Comparison of ENCODE assay signal across 11 mouse cellular contexts in genomic region chr6:84926066-84926465, GRCm38 (mm10).
DNase-seq lines count a peak whose midpoint lies in the region; ATAC-seq and TF ChIP-seq lines count a peak whose summit lies in the region.
"Had no signal": no experiment of that assay in that cellular context is flagged by ENCODE, and none has a peak within 500 bp of the region (broad histone marks: within the 10 kb centered on the region; RNA-seq: fewer than 3 reads in every experiment).

No protein-coding gene starts in this region.

- peak; percentile 72 for TF ChIP-seq CTCF in intestine, postnatal 0 days (IDR thresholded peaks at IDR 0.05; ENCODE audit: low read depth)
- TF ChIP-seq CTCF in E14TG2a.4 (conservative IDR thresholded peaks at IDR 0.05; ENCODE audit: low read length), result peak; percentile 88

- H3K36me3 ChIP-seq in intestine, postnatal 0 days (ENCODE audit: control insufficient read depth, insufficient read depth), result no peaks in the 10 kb centered on the region
- H3K36me3 ChIP-seq in intestine, embryonic 15.5 days, result no peaks in the 10 kb centered on the region
- no peaks in the 10 kb centered on the region for H3K36me3 ChIP-seq in E14TG2a.4 (ENCODE audit: insufficient read depth, low read length)
- H3K36me3 ChIP-seq: embryonic facial prominence, embryonic 15.5 days; midbrain, embryonic 12.5 days had no signal

- H3K27ac ChIP-seq in intestine, postnatal 0 days (ENCODE audit: low read depth, low read length), result no peak overlapping the region
- no peak overlapping the region for H3K27ac ChIP-seq in intestine, embryonic 15.5 days
- H3K27ac ChIP-seq: embryonic facial prominence, embryonic 15.5 days; midbrain, embryonic 12.5 days had no signal

- WGBS in intestine, postnatal 0 days, result 65% methylated on average over 3 of the region's 3 CpGs
- WGBS in intestine, embryonic 15.5 days, result 68% methylated on average over 3 of the region's 3 CpGs

- H3K4me3 ChIP-seq in intestine, postnatal 0 days (ENCODE audit: low read depth, low read length), result no peak overlapping the region
- H3K4me3 ChIP-seq in intestine, embryonic 15.5 days (replicated peaks), result no peak overlapping the region
- no peak overlapping the region for H3K4me3 ChIP-seq in E14TG2a.4 (replicated peaks; ENCODE audit: low read length)
- H3K4me3 ChIP-seq: embryonic facial prominence, embryonic 15.5 days; midbrain, embryonic 12.5 days had no signal

- H3K9me3 ChIP-seq in intestine, postnatal 0 days (ENCODE audit: control insufficient read depth), result no peaks in the 10 kb centered on the region
- H3K9me3 ChIP-seq in intestine, embryonic 15.5 days, result no peaks in the 10 kb centered on the region
- no peaks in the 10 kb centered on the region for H3K9me3 ChIP-seq in E14TG2a.4 (ENCODE audit: low read length)
- H3K9me3 ChIP-seq: embryonic facial prominence, embryonic 15.5 days; midbrain, embryonic 12.5 days had no signal

- peak; percentile 67 for DNase-seq in 416B (ENCODE audit: low read depth)
- peak; percentile 52 for DNase-seq in embryo, embryonic 10.5 days (ENCODE audit: low spot score)
- DNase-seq in right cerebral cortex, postnatal 4 days, result no peak
- no peak for DNase-seq in gastrocnemius, postnatal 25 days
- DNase-seq: adrenal gland, adult 8-10 months; thymus, adult 18-20 months had no signal

- no peaks in the 10 kb centered on the region for H3K4me1 ChIP-seq in intestine, postnatal 0 days (replicated peaks; ENCODE audit: control insufficient read depth, insufficient read depth, low read length)
- H3K4me1 ChIP-seq in intestine, embryonic 15.5 days (replicated peaks), result 0 out of 2 replicates have a peak, but pooled peaks cover 3% of the 10 kb centered on the region
- peaks cover 7% of the 10 kb centered on the region for H3K4me1 ChIP-seq in E14TG2a.4 (replicated peaks; ENCODE audit: low read depth, low read length)

- no peak for ATAC-seq in intestine, postnatal 0 days
- ATAC-seq in intestine, embryonic 15.5 days, result no peak

- no peak overlapping the region for H3K9ac ChIP-seq in intestine, postnatal 0 days (ENCODE audit: low read depth, low read length)
- H3K9ac ChIP-seq in intestine, embryonic 15.5 days, result no peak overlapping the region
- H3K9ac ChIP-seq: embryonic facial prominence, embryonic 15.5 days; midbrain, embryonic 12.5 days had no signal

- no peaks in the 10 kb centered on the region for H3K27me3 ChIP-seq in intestine, postnatal 0 days (replicated peaks; ENCODE audit: control insufficient read depth, insufficient read depth, low read length)
- H3K27me3 ChIP-seq in intestine, embryonic 15.5 days (replicated peaks), result no peaks in the 10 kb centered on the region
- no peaks in the 10 kb centered on the region for H3K27me3 ChIP-seq in E14TG2a.4 (ENCODE audit: insufficient read depth, low read length)
- H3K27me3 ChIP-seq: embryonic facial prominence, embryonic 15.5 days; midbrain, embryonic 12.5 days had no signal

- H3K4me2 ChIP-seq in intestine, postnatal 0 days (replicated peaks; ENCODE audit: low read depth), result no peak overlapping the region
- no peak overlapping the region for H3K4me2 ChIP-seq in intestine, embryonic 15.5 days (replicated peaks)
- H3K4me2 ChIP-seq: embryonic facial prominence, embryonic 15.5 days; midbrain, embryonic 12.5 days had no signal

Comparison
In these comparisons a context has a peak if more than half of its experiments do, and no peak if none do; other contexts are left out.
1. DNase-seq: peak in 416B (single experiment) and embryo, embryonic 10.5 days (single experiment); none in right cerebral cortex, postnatal 4 days (single experiment) and gastrocnemius, postnatal 25 days (single experiment).